Mouse (Mus musculus) myocyte (in vitro differentiated cells): ENCODE measurements around the gene Tmem107. TPM values are rescaled to one million over a fixed set of nuclear protein-coding genes. Genes with fewer than 3 reads are reported as not detected.
A peak's percentile ranks its signal among the peaks of the same experiment; 100 is the strongest.

Experiments
- H3K27me3 ChIP-seq: one replicate; pipeline ENCODE4 v1.6.1; 2011; ENCODE audit not compliant: control insufficient read depth, insufficient read depth, insufficient read length
- H3K36me3 ChIP-seq: one replicate; pipeline ENCODE4 v1.6.1; 2011; ENCODE audit not compliant: control insufficient read depth, insufficient read depth
- H3K4me2 ChIP-seq: one replicate; pipeline ENCODE4 v1.6.1; 2011; ENCODE audit warnings: low read depth, control low read depth
- H3K4me3 ChIP-seq: one replicate; pipeline ENCODE4 v1.5.1; 2011; ENCODE audit warnings: mild to moderate bottlenecking, control low read depth, moderate library complexity
- H3K79me2 ChIP-seq: one replicate; pipeline ENCODE4 v1.6.1; 2011; ENCODE audit not compliant: control insufficient read depth, insufficient read depth
- H3ac ChIP-seq: one replicate; pipeline ENCODE4 v1.6.1; 2011; ENCODE audit not compliant: control insufficient read depth, insufficient read length
- CEBPB ChIP-seq: IDR thresholded peaks from 2 replicates; pipeline ENCODE4 v1.6.1; 2011; ENCODE audit warnings: mild to moderate bottlenecking, moderate library complexity; ENCODE audit not compliant: poor library complexity, insufficient read depth, severe bottlenecking
- E2F4 ChIP-seq: IDR thresholded peaks from one replicate; pipeline ENCODE4 v1.6.1; 2011; ENCODE audit warnings: mild to moderate bottlenecking, control low read depth, moderate library complexity; ENCODE audit not compliant: insufficient read depth
- MAX ChIP-seq: IDR thresholded peaks from one replicate; pipeline ENCODE4 v1.6.1; 2011; ENCODE audit warnings: low read depth, mild to moderate bottlenecking, control low read depth
- MYOD1 ChIP-seq, 3 experiments: IDR thresholded peaks; one replicate each; pipeline ENCODE4 v1.6.1; 2011; ENCODE audit warnings: control low read depth in 2 of 3, low read depth in 2 of 3, mild to moderate bottlenecking in 2 of 3, moderate library complexity in 1 of 3; ENCODE audit not compliant: insufficient read length in 2 of 3, control insufficient read depth in 1 of 3
- MYOG ChIP-seq, 3 experiments: IDR thresholded peaks; one replicate each; pipeline ENCODE4 v1.6.1; 2011; ENCODE audit warnings: control low read depth in 2 of 3, low read depth in 2 of 3, mild to moderate bottlenecking in 2 of 3; ENCODE audit not compliant: insufficient read length in 2 of 3, control insufficient read depth in 1 of 3, insufficient read depth in 1 of 3
- POLR2A ChIP-seq: IDR thresholded peaks from one replicate; pipeline ENCODE4 v1.6.1; 2011; ENCODE audit warnings: low read depth, mild to moderate bottlenecking, control low read depth, moderate library complexity; ENCODE audit not compliant: insufficient read length
- POLR2AphosphoS2 ChIP-seq: IDR thresholded peaks from one replicate; pipeline ENCODE4 v1.6.1; 2011; ENCODE audit warnings: low read depth, control low read depth; ENCODE audit not compliant: insufficient read length
- REST ChIP-seq: IDR thresholded peaks from one replicate; pipeline ENCODE4 v1.6.1; 2011; ENCODE audit warnings: mild to moderate bottlenecking, control low read depth, moderate library complexity; ENCODE audit not compliant: insufficient read depth, insufficient read length
- SRF ChIP-seq: IDR thresholded peaks from one replicate; pipeline ENCODE4 v1.6.1; 2011; ENCODE audit warnings: low read depth; ENCODE audit not compliant: control insufficient read depth, insufficient read length
- TCF12 ChIP-seq: IDR thresholded peaks from one replicate; pipeline ENCODE4 v1.6.1; 2011; ENCODE audit warnings: mild to moderate bottlenecking, control low read depth; ENCODE audit not compliant: poor library complexity, insufficient read depth, severe bottlenecking
- TCF3 ChIP-seq: IDR thresholded peaks from one replicate; pipeline ENCODE4 v1.6.1; 2011; ENCODE audit warnings: low read depth, control low read depth; ENCODE audit not compliant: insufficient read length
- USF1 ChIP-seq: IDR thresholded peaks from one replicate; pipeline ENCODE4 v1.6.1; 2011; ENCODE audit warnings: low read depth, mild to moderate bottlenecking, control low read depth, moderate library complexity
- polyA plus RNA-seq: library from polyadenylated mRNA; unstranded; fragments of >200 nt; fragmentation: generic; extraction: Trizol; gene quantifications from one replicate; pipeline ENCODE4 v1.2.1, GENCODE M21; 2012; ENCODE audit warnings: missing spikeins

Tmem107 gene
- polyA plus RNA-seq, 1 experiment = 29.5 TPM

DNA sequence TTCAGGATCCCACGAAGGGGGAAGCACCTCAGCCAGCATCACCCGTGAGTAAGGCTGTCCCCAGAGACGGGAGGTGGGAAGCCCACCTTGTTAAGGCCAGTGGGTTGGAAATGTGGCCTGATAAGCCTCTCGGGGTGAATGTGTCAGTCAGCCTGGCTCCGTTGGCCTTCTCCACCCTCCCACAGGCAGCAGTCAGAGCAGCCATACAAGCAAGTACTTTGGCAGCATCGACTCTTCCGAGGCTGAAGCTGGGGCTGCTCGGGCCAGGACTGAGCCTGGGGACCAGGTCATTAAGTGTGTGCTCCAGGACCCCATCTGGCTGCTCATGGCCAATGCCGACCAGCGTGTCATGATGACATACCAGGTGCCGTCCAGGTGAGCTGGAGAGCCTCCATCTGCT is 37.1 kb downstream of the Tmem107 start:
- Histone ChIP-seq H3K79me2 (no peaks in the 10 kb centered on the region), H3K4me2 (no peak overlapping the region), H3K27me3 (no peaks in the 10 kb centered on the region), H3K36me3 (peaks cover 31% of the 10 kb centered on the region), H3K4me3 (no peak overlapping the region), H3ac (no peak overlapping the region)
- TF ChIP-seq POLR2AphosphoS2 (peak; percentile 14), MYOG (IDR thresholded peaks at IDR 0.05; ENCODE audit: control insufficient read depth in 1 of 3, insufficient read depth in 1 of 3, insufficient read length in 2 of 3, low read depth in 2 of 3) (no peak), MAX (no peak)

DNA sequence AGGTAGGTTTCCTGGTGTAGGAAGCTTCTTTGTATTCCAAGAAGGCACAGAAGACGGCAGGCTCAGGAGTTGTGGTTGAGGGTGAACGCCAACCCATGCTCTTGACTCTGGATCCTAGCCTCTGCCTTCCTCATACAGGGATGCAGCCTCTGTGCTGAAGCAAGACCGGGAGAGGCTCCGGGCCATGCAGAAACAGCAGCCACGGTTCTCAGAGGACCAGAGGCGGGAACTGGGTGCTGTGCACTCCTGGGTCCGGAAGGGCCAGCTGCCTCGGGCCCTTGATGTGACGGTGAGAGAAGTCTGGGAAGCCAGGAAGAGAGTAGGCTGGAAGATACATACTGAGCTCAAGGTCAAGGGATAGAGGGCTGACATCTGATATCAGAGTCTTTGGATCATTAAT is 37.6 kb downstream of the Tmem107 start:
- no peak overlapping the region for H3K4me3 ChIP-seq
- no peaks in the 10 kb centered on the region for H3K27me3 ChIP-seq
- H3K36me3 ChIP-seq = peaks cover 26% of the 10 kb centered on the region
- no peak overlapping the region for H3K4me2 ChIP-seq
- no peaks in the 10 kb centered on the region for H3K79me2 ChIP-seq
- no peak overlapping the region for H3ac ChIP-seq
- no peak for TF ChIP-seq TCF3
- no peak for TF ChIP-seq MYOG (IDR thresholded peaks at IDR 0.05; ENCODE audit: control insufficient read depth in 1 of 3, insufficient read depth in 1 of 3, insufficient read length in 2 of 3, low read depth in 2 of 3)
- no peak for TF ChIP-seq REST
- TF ChIP-seq USF1 = no peak
- TF ChIP-seq CEBPB = no peak
- no peak for TF ChIP-seq MYOD1 (IDR thresholded peaks at IDR 0.05; ENCODE audit: control insufficient read depth in 1 of 3, insufficient read length in 2 of 3, low read depth in 2 of 3)
- TF ChIP-seq MAX = no peak
- no peak for TF ChIP-seq E2F4
- TF ChIP-seq POLR2A = no peak
- no peak for TF ChIP-seq TCF12

DNA sequence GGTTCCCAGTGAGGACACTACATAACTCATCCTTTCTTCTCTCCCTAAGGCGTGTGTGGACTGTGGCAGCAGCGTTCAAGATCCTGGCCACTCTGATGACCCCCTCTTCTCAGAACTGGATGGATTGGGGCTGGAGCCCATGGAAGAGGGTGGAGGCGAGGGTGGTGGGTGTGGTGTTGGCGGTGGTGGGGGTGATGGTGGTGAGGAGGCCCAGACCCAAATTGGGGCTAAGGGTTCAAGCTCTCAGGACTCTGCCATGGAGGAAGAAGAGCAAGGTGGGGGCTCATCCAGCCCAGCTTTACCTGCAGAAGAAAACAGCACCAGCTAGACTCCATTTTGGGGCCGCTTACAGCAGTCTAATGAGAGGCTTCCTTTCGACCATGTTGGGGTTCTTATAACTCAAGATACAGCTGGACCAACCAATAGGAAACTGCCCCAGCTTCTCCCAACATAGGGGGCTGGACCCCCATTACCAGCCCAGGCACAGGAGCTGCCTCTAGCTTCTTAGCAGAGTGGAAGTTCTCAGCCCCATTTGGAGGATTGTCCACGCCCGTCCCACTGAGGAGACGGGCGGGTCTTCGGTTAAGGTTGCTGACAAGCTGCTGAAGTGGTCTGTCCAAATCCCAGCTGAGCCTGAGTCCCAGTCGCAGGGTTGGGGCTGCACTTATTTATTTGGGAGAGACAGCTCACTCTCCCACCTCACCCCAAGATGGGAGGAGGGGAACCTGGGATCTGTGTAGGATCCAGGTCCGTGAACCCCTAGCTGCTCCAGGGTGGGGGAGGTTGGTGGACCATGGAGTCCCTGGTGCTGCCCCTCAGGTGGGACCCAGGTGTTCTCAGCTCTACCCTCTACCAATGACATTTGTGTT is 38.7 kb downstream of the Tmem107 start:
- Histone ChIP-seq H3K36me3 (peaks cover 17% of the 10 kb centered on the region), H3K27me3 (no peaks in the 10 kb centered on the region), H3K79me2 (no peaks in the 10 kb centered on the region), H3ac (no peak overlapping the region), H3K4me2 (no peak overlapping the region), H3K4me3 (no peak overlapping the region)
- no peak for TF ChIP-seq TCF12
- peak; percentile 9 for TF ChIP-seq POLR2AphosphoS2

DNA sequence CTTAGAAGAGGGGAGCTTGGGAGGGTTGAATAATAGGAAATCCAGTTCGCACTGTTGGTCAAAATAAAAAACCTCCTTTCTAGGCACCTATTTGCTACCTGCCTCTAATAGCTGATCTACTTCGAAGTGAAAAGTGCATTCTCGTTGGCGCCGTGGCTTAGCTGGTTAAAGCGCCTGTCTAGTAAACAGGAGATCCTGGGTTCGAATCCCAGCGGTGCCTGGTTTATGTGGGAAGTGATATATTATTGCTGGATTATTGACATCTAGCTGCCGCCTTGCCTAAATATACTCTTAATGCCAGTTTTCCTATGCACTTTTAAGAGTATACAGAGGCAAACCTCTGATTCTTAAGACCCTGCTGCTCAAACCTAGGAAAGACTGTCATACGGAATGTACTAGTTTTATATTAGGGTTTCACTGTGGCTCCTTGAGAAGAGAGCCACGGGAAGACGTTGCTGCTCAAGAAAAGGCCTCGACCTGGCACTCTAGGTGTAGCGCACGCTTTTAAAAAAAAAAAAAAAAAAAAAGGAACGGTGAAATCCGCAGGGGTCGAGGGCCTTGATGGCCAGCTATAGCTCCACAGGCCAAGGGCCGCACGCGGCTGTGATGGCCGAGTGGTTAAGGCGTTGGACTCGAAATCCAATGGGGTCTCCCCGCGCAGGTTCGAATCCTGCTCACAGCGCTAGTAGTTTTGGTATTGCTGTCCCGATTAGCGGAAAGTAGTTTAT is 39.9 kb downstream of the Tmem107 start:
- Histone ChIP-seq H3K36me3 (peaks cover 8% of the 10 kb centered on the region), H3K79me2 (no peaks in the 10 kb centered on the region), H3K4me3 (peak overlapping the region; percentile 24), H3K27me3 (no peaks in the 10 kb centered on the region), H3K4me2 (peak overlapping the region; percentile 69), H3ac (no peak overlapping the region)
- TF ChIP-seq POLR2A = peak; percentile 23
- peak; percentile 67 for TF ChIP-seq POLR2AphosphoS2
- no peak for TF ChIP-seq REST
- peak; percentile 10 for TF ChIP-seq E2F4
- no peak for TF ChIP-seq USF1
- TF ChIP-seq TCF3 = no peak
- no peak for TF ChIP-seq TCF12

DNA sequence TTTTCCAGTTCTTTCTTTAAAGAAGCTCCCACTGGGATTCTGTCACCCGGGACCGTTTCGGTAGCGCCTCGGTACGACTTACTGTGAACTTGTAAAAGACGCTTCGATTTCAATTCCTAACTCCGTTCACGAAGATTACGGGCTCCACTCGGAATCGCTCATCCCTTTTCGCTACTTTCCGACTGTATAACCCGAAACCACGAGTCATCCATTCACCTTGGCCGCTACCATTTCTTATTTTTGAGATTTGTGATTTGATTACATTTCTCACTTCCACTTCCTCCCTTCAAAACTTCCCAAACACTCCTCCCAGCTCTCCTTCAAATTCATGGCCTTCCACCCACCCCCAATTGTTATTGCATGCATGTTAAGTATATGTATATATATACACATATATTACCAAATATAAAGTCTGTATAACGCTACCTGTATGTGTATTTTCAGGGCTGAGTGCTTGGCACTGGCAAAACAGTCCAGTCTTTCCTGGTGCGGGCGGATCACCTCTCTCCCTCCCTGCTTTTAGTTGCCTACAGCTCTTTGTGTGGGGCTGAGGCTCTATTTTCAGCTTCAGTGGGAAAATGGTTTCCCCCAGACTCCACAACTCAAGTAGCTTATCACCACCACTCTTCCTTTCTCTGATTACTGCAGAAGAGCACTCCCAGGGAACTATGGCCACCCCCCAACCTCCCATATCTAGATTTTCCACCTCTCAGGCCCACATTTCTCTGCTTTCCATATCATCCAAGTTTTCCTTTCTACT is 40.6 kb downstream of the Tmem107 start:
- H3K4me3 ChIP-seq = peak overlapping the region; percentile 24

More for the DNA sequence above, 40.6 kb downstream of the Tmem107 start:
- H3ac ChIP-seq = no peak overlapping the region
- H3K36me3 ChIP-seq = peaks cover 6% of the 10 kb centered on the region
- H3K27me3 ChIP-seq = no peaks in the 10 kb centered on the region
- peak overlapping the region; percentile 69 for H3K4me2 ChIP-seq
- no peaks in the 10 kb centered on the region for H3K79me2 ChIP-seq
- TF ChIP-seq USF1 (no peak), MYOD1 (IDR thresholded peaks at IDR 0.05; ENCODE audit: control insufficient read depth in 1 of 3, insufficient read length in 2 of 3, low read depth in 2 of 3) (no peak), TCF3 (no peak), E2F4 (no peak), TCF12 (no peak), REST (no peak), SRF (no peak), MYOG (IDR thresholded peaks at IDR 0.05; ENCODE audit: control insufficient read depth in 1 of 3, insufficient read depth in 1 of 3, insufficient read length in 2 of 3, low read depth in 2 of 3) (no peak), POLR2A (no peak), MAX (no peak), CEBPB (no peak), POLR2AphosphoS2 (no peak)
